Mouse (Mus musculus): ENCODE results near the gene Cox17.

Cox17 gene

DNA sequence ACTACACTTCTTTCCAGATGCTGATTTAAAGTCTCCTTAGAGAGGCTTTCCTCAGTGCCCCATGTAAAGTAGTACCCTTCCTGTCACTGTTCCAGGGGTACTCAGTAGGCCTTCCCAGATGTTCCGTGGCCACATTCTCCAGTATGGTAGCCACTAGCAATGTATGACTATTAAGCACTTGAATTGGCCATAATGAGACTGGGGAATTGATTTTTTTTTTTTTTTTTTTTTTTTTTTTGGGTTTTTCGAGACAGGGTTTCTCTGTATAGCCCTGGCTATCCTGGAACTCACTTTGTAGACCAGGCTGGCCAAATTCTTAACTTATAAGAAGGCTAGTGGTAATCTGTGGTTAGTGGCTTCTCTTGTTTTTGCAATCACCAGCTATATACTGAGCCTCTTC is 3.1 kb downstream of the Cox17 start:
- no peak for DNase-seq (ENCODE audit: low spot score)

GRCm38 (mm10) chr16:38350361-38350855 is 3.6 kb downstream of the Cox17 start:
- DNase-seq (ENCODE audit: low spot score), result no peak

DNA sequence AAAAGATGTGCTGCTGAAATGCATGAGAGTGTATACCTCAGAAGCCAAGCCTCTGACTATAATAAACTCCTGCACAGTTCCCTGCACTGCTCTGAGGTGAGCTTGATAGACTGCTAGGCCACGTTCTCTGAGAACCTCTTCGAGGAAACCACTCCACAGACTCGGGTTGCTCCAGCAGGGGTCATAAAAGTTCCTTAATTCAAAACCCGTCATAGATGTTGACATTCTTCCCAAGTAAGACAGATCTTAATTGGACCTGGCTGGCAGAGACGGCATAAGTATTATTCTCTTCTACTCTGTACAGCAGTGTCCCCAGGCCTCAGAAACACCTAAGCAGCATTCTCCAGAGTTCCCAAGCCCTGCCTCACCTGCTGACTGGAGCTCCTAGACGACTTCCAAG is 4.1 kb downstream of the Cox17 start:
- DNase-seq (ENCODE audit: low spot score), result no peak

DNA sequence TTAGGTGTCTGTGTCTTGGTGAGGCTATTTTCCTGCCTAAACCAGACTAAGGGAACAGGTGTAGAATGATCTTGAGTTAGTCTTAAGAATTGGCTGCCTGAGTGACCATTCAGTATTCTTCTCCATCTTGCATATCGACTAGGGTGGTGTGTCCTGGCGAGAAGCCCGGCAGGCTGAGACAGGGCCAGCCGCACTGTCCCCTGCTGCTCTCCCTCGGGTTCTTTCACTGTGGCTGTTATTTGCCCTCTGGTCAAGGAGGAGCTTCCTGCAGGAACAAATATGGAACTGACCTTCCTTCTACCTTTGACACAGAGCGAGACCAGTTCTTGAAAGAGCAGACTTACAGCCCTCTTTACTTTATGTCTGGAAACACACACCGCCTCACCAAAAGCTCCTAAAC is 5.2 kb downstream of the Cox17 start:
- no peak for DNase-seq (ENCODE audit: low spot score)

DNA sequence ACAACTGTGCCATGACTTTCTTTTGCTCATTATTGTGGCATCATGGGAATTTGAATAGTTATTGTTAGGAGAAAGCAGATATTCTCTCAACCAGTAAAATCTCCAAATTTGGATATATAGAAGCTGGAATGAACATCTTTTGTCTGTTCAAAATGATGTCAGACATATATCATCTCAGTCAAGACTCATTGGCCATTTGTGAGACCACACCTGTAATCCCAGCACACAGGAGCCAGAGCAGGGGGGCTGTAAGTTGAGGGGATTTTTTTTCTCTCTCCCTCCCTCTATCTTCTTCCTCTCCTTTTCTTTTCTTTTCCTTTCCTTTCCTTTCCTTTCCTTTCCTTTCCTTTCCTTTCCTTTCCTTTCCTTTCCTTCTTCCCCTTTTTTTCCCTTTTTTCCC is 6.1 kb downstream of the Cox17 start:
- DNase-seq (ENCODE audit: low spot score), result no peak

DNA sequence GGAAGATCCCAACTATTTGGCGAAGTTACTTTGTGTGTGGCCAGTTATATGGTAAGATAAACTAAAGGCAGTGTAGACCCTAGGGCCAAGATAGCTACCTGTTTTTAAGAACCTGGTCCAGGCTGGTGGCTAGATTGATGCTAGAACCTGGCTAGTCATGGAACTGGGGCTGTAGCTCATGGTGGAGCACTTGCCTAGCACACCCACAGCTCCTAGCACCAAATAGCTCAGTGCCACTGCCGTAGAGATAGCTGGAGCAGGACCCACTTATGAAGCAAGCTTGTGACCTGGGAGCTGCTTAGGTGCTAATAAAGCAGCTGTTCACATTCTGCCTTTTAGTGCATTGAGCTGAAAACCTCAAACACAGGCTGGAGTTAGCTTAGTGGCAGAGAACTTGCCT is 6.9 kb downstream of the Cox17 start:
- no peak for DNase-seq (ENCODE audit: low spot score)

GRCm38 (mm10) chr16:38354185-38354913 is 7.6 kb downstream of the Cox17 start:
- DNase-seq (ENCODE audit: low spot score), result no peak

- no peak for DNase-seq (ENCODE audit: low spot score)
Measured at GRCm38 (mm10) chr16:38358256-38358812, 11.5 kb downstream of the Cox17 start.

DNA sequence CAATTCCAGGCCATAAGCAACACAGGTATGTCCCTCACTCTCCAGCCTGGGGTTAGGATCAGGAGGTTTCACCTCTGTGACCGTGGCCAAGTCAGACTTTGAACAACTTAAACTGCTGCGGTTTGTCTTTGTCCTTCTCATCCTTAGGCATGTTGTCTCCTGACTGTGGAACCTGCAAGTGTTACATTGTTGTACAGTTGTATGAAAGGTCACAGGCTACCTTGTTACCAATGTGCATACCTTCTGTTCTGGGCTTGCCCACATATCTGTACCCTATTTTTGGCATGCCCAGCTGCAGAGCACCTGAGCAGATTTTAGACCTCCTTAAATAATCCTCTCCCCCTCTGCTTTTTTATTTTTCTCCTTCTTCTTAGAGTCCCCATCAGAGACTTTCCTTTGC is 12.4 kb downstream of the Cox17 start:
- no peak for DNase-seq (ENCODE audit: low spot score)

- no peak for DNase-seq (ENCODE audit: low spot score)
Measured at GRCm38 (mm10) chr16:38359857-38360256, 13.1 kb downstream of the Cox17 start.

DNA sequence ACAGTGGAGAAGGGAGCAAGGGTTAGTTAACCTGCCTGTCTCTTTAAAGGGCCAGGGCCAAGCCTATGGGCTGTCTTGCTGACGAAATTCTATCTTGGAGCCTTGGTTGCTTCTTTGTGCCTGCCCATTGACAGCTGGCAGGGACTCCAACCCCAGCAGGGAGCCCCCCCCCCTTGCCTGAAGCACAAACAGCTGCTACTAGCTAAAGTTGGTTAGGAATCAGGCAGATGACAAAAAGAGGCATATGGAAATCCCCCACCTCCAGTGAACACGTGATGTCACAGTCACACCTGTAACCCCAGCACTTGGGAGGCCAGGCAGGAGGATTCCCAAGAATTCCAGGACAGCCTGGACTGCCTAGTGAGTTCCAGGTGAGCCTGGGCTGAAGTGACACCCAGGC is 13.5 kb downstream of the Cox17 start:
- DNase-seq (ENCODE audit: low spot score), result no peak

- DNase-seq (ENCODE audit: low spot score), result no peak
Measured at GRCm38 (mm10) chr16:38361933-38362332, 15.1 kb downstream of the Cox17 start, which contains the start of gene Popdc2. Gene Popdc2 (plus strand): TSS chr16:38362209.

DNA sequence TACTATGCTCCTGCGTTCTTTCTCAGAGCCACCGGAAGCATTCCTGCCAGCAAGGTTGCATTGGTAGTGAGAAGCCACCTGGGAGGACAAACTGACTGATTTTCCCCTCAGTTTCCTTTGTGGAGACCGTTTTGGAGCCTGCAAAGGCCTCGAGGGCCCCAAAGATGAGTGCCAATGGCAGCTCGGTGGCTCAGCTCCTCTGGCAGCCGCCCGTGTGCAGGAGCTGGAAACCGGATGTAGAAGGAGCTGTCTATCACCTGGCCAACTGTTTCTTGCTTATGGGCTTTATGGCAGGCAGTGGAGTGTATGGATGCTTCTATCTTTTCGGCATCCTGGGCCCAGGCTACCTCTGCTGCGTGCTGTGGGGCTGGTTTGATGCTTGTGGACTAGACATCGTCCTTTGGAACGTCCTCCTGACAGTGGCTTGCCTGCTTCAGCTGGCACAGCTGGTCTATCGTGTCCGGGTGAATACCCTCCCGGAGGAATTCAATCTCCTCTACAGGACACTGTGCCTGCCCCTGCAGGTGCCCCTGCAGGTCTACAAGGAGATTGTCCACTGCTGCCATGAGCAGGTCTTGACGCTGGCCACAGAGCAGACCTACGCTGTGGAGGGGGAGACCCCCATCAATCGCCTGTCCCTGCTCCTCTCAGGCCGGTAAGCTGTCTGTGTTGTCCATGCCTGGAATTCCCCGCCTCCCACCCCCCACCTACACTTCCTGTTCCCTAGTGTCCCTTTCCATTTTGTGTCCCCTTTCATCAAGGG is 15.9 kb downstream of the Cox17 start:
- no peak for DNase-seq (ENCODE audit: low spot score)

GRCm38 (mm10) chr16:38363256-38363595 is 16.4 kb downstream of the Cox17 start:
- no peak for DNase-seq (ENCODE audit: low spot score)

- DNase-seq (ENCODE audit: low spot score), result no peak
Measured at GRCm38 (mm10) chr16:38363657-38364056, 16.9 kb downstream of the Cox17 start.

GRCm38 (mm10) chr16:38365390-38365789 is 18.6 kb downstream of the Cox17 start:
- DNase-seq (ENCODE audit: low spot score), result no peak

DNA sequence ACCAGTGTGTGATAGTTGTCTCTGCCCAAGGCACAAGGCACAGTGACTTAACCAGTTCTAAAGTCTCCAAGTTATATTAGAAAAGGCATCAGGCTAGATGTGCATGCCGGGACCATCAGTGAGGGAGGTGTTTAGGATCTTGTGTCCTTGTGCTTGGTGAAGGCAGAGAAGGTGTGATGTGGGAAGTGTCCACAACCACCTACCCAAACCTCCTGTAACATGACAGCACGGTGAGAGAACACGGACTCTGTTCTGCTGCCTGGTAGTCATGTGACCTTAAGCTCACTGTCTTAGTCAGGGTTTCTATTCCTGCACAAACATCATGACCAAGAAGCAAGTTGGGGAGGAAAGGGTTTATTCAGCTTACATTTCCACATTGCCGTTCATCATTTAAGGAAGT is 19.4 kb downstream of the Cox17 start:
- DNase-seq (ENCODE audit: low spot score), result no peak

DNA sequence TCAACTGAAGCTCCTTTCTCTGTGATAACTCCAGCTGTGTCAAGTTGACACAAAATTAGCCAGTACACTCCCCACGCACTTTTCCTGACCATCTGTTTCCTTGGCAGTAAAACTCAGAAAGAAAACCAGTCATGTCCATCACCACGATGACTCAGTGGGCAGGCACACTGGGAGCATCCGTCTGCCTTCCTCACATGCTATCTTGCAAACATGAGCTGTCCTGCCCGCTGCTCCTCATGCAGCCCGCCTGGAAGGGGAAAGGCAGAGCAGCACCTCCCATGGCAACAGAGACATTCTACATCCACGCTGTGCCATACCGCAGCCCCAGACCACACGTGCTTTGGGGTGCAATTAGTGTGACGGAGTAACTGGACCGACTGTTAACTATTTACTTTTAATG is 21.5 kb downstream of the Cox17 start:
- no peak for DNase-seq (ENCODE audit: low spot score)

DNA sequence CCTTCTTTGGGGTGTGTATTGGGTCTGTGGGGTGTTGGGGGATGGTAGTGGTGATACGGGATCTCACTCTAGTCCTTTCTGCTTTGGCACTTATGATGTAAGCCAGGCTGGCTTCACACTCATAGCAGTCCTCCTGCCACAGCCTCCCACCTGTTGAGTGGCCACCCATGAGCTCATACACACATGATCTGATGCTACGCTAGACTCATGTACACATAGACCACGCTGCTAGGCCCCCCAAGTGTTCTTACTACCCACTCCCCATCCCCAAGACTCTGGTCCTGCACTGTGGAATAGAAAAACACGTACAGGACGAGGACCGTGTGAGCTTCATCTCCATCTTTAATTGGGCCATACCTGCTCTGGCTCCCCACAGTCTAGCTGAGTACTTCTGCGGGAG is 22.2 kb downstream of the Cox17 start:
- DNase-seq (ENCODE audit: low spot score), result no peak

DNA sequence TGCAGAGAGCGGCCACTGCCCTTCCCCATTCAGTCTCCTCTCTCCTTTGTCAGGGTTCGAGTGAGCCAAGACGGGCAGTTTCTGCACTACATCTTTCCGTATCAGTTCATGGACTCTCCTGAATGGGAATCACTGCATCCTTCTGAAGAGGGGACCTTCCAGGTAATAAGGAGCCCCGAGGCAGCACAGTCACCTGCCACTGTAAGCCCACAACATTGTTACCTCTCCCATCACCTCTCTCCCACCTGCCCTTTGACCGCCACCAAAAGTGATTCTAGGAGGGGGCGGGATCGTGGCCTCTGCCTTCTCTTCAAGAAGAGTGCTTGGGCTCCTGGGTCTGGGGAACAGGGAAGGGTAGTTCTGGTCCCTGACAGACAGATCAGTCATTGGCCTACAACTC is 22.6 kb downstream of the Cox17 start:
- DNase-seq (ENCODE audit: low spot score), result no peak

DNA sequence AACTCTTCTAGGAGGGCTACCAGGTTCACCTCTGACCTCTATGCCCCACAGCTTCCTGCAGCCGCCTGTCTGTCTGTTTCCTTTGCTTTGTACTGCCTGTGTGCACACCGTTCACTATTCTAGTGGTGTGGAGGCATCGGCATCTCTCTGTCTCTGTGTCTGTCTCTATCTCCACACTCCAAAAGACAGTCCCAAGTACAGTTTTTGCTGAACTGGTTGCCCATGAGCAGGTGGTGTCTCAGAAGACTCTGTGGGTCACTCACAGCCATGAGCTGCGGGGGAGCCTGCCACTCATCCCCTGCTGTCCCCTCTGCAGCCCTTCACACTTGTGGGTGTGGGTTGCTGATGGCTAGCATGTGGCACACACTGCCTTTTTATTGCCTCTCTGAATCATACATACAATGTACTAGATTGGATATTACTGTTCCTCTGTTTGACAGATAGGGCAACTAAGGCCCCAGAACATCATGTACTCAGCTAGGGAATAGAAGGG is 23.2 kb downstream of the Cox17 start:
- DNase-seq (ENCODE audit: low spot score), result no peak

- DNase-seq (ENCODE audit: low spot score), result no peak
Measured at GRCm38 (mm10) chr16:38370633-38371374, 24.0 kb downstream of the Cox17 start.

Data from ovary, postnatal 14 days (tissue).